Mouse (Mus musculus) cerebellum, postnatal 14 days (tissue): ENCODE data around the gene Cysltr2.

Experiments used
- DNase-seq, 2 experiments: peaks; one replicate each; pipeline ENCODE4 v3.0.0; 2021; ENCODE audit warnings: mixed read lengths in 2 of 2

Gene Cysltr2

DNA sequence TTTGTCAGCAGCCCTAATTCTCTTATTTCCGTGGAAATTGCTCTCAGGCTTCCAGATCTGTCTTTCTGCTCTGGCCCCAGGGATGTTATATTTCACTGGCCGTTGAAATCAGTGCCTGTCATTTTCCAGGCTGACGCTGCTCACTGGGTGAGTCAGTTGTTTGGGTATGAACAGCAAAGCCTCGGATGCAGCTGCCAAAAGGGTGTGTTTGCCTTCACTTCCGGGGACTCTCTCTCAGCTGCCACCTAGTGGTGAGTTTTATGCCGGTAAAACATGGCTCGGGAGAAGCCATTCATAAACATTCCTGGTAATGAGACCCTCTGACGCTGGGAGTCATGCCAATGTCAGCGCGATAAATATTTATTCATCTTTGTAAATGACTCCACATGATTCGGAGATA is 65.5 kb downstream of the Cysltr2 start:
- DNase-seq, result peak; percentile 88 to 91

DNA sequence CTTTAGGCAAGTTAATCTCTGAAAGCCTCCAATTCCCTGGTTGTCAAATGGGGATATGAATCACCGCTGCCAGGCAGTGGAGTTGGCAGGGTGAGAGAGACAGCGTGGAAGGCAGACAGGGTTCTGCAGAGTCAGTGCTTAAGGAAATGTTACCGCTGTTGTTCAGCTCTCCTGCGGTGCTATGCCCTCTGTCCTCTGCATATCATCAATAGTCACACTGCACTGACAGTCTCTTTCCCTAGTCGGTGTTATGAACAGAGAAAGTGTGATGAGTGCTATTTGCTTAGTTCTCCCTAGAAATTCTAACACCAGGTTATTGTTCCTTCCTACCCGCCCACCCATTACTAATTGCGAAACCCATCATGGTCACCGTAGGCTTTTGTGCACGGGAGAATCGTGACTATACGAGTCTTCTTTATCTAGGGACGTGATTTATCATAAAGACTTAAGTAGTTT is 65.9 kb downstream of the Cysltr2 start:
- DNase-seq, result peak in 1 of 2 experiments; percentile 19

DNA sequence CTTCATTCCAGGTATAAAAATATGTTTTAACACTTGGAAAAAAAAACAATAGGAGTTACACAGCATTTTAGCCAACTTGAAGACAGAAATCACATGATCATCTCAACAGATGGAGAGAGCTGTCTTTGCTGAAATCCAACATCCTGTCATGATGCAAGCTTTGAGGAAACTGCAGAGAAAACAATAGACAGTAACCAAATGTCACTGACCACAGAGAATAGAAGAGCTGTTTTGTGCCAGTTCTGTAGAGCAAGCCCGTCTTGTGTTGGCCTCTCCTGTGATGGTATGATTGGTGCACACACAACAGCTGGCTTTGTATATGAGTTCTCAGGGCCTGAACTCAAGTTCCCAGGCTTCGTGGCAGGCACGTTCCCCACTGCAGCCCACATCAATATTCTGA is 68.2 kb downstream of the Cysltr2 start:
- DNase-seq, result no peak

DNA sequence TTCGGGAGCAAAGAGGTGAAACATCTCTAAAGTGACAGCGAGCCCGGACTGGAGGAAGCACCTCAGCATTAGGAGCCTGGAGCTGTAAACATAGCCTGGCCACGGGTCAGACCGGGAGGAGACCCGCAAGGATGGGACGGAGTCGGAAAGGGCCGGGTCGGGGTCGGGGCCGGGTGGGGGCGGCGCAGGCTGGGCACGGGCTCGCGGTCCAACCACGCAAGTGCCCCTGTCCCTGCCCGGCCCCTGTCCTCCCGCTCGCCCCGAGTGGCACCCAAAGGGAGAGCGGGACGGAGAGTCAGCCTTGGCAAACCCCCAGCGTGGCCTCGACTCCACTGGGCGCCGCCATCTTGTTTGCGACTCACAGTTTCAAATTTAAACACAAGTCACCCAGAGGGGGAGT is 68.8 kb downstream of the Cysltr2 start:
- no peak for DNase-seq

DNA sequence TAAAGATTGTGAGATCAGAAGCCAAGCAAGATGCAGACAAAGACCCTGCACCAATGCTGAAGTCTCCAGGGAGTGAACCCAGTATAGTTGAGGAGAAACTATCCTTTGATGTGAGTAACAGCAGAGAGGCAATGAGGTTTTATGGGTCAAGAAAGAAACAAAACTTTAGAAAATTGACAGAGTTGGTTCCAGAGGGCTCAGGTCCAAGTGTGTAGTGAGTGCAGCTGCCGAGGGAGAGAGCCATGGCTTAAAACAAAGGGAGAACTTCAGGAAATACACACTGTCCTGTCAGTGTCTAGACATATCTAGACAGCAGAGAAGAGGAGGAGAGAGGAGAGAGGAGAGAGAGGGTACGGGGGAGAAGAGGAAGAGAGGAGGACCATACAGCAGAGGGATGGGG is 72.8 kb downstream of the Cysltr2 start:
- no peak for DNase-seq
